Mouse (Mus musculus) NIH3T3 (cell line): ENCODE data around the gene Mvb12a.
A peak's percentile ranks its signal among the peaks of the same experiment; 100 is the strongest.

Experiments used
- DNase-seq: peaks from one replicate; pipeline ENCODE4 v3.0.0-alpha.2; 2012; ENCODE audit warnings: low read depth

Mvb12a gene

GRCm38 (mm10) chr8:71593556-71594323 is 51.0 kb downstream of the Mvb12a start:
- DNase-seq: no peak

GRCm38 (mm10) chr8:71594324-71594722 is 51.6 kb downstream of the Mvb12a start:
- DNase-seq: no peak

- DNase-seq: peak; percentile 91
These were observed 53.1 kb downstream of the Mvb12a start for GRCm38 (mm10) chr8:71595862-71596261.

GRCm38 (mm10) chr8:71596384-71596783 is 53.7 kb downstream of the Mvb12a start:
- DNase-seq: no peak

- DNase-seq: no peak
These were observed 54.1 kb downstream of the Mvb12a start for GRCm38 (mm10) chr8:71596798-71597197.

GRCm38 (mm10) chr8:71597451-71597850 is 54.7 kb downstream of the Mvb12a start, which contains the start of gene Fam129c:
TSS of gene Fam129c (plus strand) at chr8:71597648.
- no peak for DNase-seq
